7 mouse cellular contexts compared by ENCODE assay signal in the genomic region with DNA sequence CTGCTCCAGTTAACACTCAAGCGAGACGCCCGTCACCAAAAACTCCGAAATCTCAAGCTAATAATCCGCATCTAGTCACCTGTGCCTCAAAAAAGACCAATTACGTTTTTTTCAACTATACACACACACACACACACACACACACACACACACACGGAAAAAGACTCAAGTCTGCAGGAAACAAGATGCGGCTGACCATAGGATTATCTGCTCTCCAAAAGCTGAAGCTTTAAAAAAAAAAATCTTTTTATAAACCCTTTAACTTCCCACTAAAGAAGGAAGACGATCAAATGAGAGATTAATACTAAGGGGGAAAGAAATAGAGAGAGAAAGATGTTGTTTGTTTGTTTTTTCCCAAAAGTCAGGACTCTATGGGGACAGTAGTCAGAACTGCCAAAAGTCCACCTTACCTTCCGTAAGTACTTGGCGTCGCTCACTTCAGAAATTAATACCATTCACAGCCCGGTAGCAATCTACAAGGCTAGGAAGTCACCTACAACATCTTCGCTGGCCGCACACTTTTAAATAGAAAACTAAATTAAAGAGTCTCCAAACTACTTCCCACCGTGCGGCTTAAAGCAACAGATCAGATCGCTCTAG. TPM values are rescaled to one million over a fixed set of nuclear protein-coding genes. Genes with fewer than 3 reads are reported as not detected.
DNase-seq lines count a peak whose midpoint lies in the region; ATAC-seq and TF ChIP-seq lines count a peak whose summit lies in the region.

No protein-coding gene starts in this region.

- peak overlapping the region; percentile 67 for H3K4me3 ChIP-seq in lung, embryonic 16.5 days (ENCODE audit: low read length)
- H3K4me3 ChIP-seq in embryonic facial prominence, embryonic 15.5 days (replicated peaks): peak overlapping the region; percentile 56
- peak overlapping the region; percentile 66 for H3K4me3 ChIP-seq in intestine, postnatal 0 days (ENCODE audit: low read depth, low read length)
- peak overlapping the region; percentile 91 for H3K4me3 ChIP-seq in small intestine, adult 2 months (ENCODE audit: low read depth, low read length)

- peak overlapping the region; percentile 72 for H3K9ac ChIP-seq in lung, embryonic 16.5 days (ENCODE audit: low read length)
- peak overlapping the region; percentile 35; the same call in 1 of the 2 replicates for H3K9ac ChIP-seq in embryonic facial prominence, embryonic 15.5 days
- H3K9ac ChIP-seq in intestine, postnatal 0 days (ENCODE audit: low read depth, low read length): peak overlapping the region; percentile 80

- H3K27ac ChIP-seq in lung, embryonic 16.5 days (ENCODE audit: low read length): peak overlapping the region; percentile 98
- peak overlapping the region; percentile 93 for H3K27ac ChIP-seq in embryonic facial prominence, embryonic 15.5 days (replicated peaks)
- H3K27ac ChIP-seq in intestine, postnatal 0 days (ENCODE audit: low read depth, low read length): peak overlapping the region; percentile 95
- peak overlapping the region; percentile 65 for H3K27ac ChIP-seq in small intestine, adult 2 months (ENCODE audit: insufficient read depth, low read depth, low read length)

- peak overlapping the region; percentile 81 for H3K4me2 ChIP-seq in lung, embryonic 16.5 days (ENCODE audit: low read depth, low read length)
- peak overlapping the region; percentile 91 for H3K4me2 ChIP-seq in embryonic facial prominence, embryonic 15.5 days (replicated peaks)
- H3K4me2 ChIP-seq in intestine, postnatal 0 days (replicated peaks; ENCODE audit: low read depth): peak overlapping the region; percentile 80

- no peak for TF ChIP-seq POLR2A in small intestine, adult 2 months (IDR thresholded peaks at IDR 0.05; ENCODE audit: low read depth, low read length)

- H3K36me3 ChIP-seq in lung, embryonic 16.5 days (ENCODE audit: control insufficient read depth, insufficient read depth, low read length): no peaks in the 10 kb centered on the region
- no peaks in the 10 kb centered on the region for H3K36me3 ChIP-seq in embryonic facial prominence, embryonic 15.5 days
- H3K36me3 ChIP-seq in intestine, postnatal 0 days (ENCODE audit: control insufficient read depth, insufficient read depth): no peaks in the 10 kb centered on the region
- H3K36me3 ChIP-seq in small intestine, adult 2 months (ENCODE audit: control insufficient read depth, insufficient read depth, low read length): no peaks in the 10 kb centered on the region

- TF ChIP-seq CTCF in intestine, postnatal 0 days (IDR thresholded peaks at IDR 0.05; ENCODE audit: low read depth): no peak
- TF ChIP-seq CTCF in small intestine, adult 2 months (IDR thresholded peaks at IDR 0.05; ENCODE audit: extremely low read depth, insufficient read length, insufficient replicate concordance, low read depth, low read length): no peak

- DNase-seq in lung, adult 18-20 months: no peak
- no peak for DNase-seq in urinary bladder, postnatal 10 days (ENCODE audit: low spot score)
- no peak for DNase-seq in cerebellum, postnatal 36 days

- peaks cover 5% of the 10 kb centered on the region for H3K27me3 ChIP-seq in lung, embryonic 16.5 days (ENCODE audit: control insufficient read depth, insufficient read depth, low read depth, low read length)
- peaks cover 11% of the 10 kb centered on the region for H3K27me3 ChIP-seq in embryonic facial prominence, embryonic 15.5 days
- H3K27me3 ChIP-seq in intestine, postnatal 0 days (replicated peaks; ENCODE audit: control insufficient read depth, insufficient read depth, low read length): no peaks in the 10 kb centered on the region; the same call in 1 of the 2 replicates
- no peaks in the 10 kb centered on the region for H3K27me3 ChIP-seq in small intestine, adult 2 months (ENCODE audit: control insufficient read depth, insufficient read depth, low read length)

- ATAC-seq in lung, embryonic 16.5 days (ENCODE audit: low read depth): peak; percentile 10; the same call in 1 of the 2 replicates
- no peak for ATAC-seq in embryonic facial prominence, embryonic 15.5 days (ENCODE audit: insufficient number of reproducible peaks, low FRiP score, low TSS enrichment, low read depth)
- no peak for ATAC-seq in intestine, postnatal 0 days

- 0 out of 2 replicates have a peak, but pooled peaks cover 5% of the 10 kb centered on the region for H3K4me1 ChIP-seq in lung, embryonic 16.5 days (replicated peaks; ENCODE audit: control insufficient read depth, insufficient read depth, low read length)
- H3K4me1 ChIP-seq in embryonic facial prominence, embryonic 15.5 days: peaks cover 16% of the 10 kb centered on the region
- H3K4me1 ChIP-seq in intestine, postnatal 0 days (replicated peaks; ENCODE audit: control insufficient read depth, insufficient read depth, low read length): no peaks in the 10 kb centered on the region
- no peaks in the 10 kb centered on the region; the same call in 1 of the 2 replicates for H3K4me1 ChIP-seq in small intestine, adult 2 months (ENCODE audit: control insufficient read depth, insufficient read depth, insufficient read length, low read length)

- H3K9me3 ChIP-seq in lung, embryonic 16.5 days (ENCODE audit: control insufficient read depth, low read length): no peaks in the 10 kb centered on the region
- H3K9me3 ChIP-seq in embryonic facial prominence, embryonic 15.5 days (replicated peaks): no peaks in the 10 kb centered on the region
- no peaks in the 10 kb centered on the region for H3K9me3 ChIP-seq in intestine, postnatal 0 days (ENCODE audit: control insufficient read depth)

- 2% methylated on average over 18 of the region's 18 CpGs for WGBS in lung, embryonic 16.5 days
- WGBS in embryonic facial prominence, embryonic 15.5 days: 5% methylated on average over 18 of the region's 18 CpGs
- WGBS in intestine, postnatal 0 days: 2% methylated on average over 18 of the region's 18 CpGs
- WGBS in small intestine, adult 2 months: under 1% methylated on average over 18 of the region's 18 CpGs

RNA-seq across cellular contexts. Expression of gene Rbm47, which starts 22.7 kb away (rescaled TPM):
- 39.2 and 43.9 TPM in 2 replicates for polyA plus RNA-seq in lung, embryonic 16.5 days (2015; fragmentation: Nextera tagmentation; extraction: Ambion mirVana)
- polyA plus RNA-seq in embryonic facial prominence, embryonic 15.5 days (2015; fragmentation: Nextera tagmentation; extraction: Ambion mirVana): 10.6 and 14.0 TPM in 2 replicates
- 146 and 175 TPM in 2 replicates for polyA plus RNA-seq in intestine, postnatal 0 days (2015; fragmentation: Nextera tagmentation; extraction: Ambion mirVana)
- 142 and 310 TPM in 2 replicates for polyA plus RNA-seq in small intestine, adult 2 months (2012; rRNA removed)
